ENCODE assay signal across 14 mouse cellular contexts in the genomic region with DNA sequence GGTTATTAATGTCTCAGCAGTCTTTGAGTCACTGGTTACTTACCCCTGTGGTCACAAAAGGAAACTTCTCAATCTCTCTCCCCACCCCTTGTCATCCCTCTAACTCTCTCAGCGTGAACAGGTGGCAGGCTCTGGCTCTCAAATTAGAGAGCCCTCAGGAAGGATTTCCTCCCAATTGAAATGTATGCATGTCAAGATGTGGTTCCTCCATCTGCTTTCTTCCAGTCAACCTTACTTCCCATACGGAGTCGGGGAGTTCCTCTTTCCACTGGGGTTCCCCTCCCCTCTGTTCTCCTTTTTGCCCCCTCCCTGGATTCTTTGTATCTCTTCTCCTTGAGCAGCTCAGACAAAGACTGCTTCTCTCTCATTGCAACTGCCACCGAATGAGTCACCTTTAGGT.
"Had no signal": no experiment of that assay in that cellular context is flagged by ENCODE, and none has a peak within 500 bp of the region (broad histone marks: within the 10 kb centered on the region; RNA-seq: fewer than 3 reads in every experiment).

No protein-coding gene starts in this region.

- H3K36me3 ChIP-seq: limb, embryonic 12.5 days; liver, embryonic 13.5 days; lung, embryonic 15.5 days; midbrain, embryonic 10.5 days; midbrain, embryonic 15.5 days; neural tube, embryonic 15.5 days; stomach, embryonic 15.5 days had no signal

- H3K27me3 ChIP-seq: midbrain, embryonic 15.5 days; stomach, embryonic 15.5 days had no signal

- ATAC-seq: intestine, postnatal 0 days; liver, postnatal 0 days; midbrain, embryonic 15.5 days had no signal

- H3K4me3 ChIP-seq: limb, embryonic 12.5 days; liver, embryonic 13.5 days; lung, embryonic 15.5 days; midbrain, embryonic 10.5 days; midbrain, embryonic 15.5 days; myocyte; neural tube, embryonic 15.5 days; stomach, embryonic 15.5 days had no signal

- DNase-seq: kidney, adult 8-10 months; kidney, postnatal 25 days; layer of hippocampus, adult 9-11 months; liver; liver, embryonic 13.5 days; liver, postnatal 0 days had no signal
